Mouse (Mus musculus): ENCODE measurements around the gene Zmym1. TPM values are rescaled to one million over a fixed set of nuclear protein-coding genes. Genes with fewer than 3 reads are reported as not detected.

Gene Zmym1
- polyA plus RNA-seq, 1 experiment from 2014 or later, result 25.0 TPM

DNA sequence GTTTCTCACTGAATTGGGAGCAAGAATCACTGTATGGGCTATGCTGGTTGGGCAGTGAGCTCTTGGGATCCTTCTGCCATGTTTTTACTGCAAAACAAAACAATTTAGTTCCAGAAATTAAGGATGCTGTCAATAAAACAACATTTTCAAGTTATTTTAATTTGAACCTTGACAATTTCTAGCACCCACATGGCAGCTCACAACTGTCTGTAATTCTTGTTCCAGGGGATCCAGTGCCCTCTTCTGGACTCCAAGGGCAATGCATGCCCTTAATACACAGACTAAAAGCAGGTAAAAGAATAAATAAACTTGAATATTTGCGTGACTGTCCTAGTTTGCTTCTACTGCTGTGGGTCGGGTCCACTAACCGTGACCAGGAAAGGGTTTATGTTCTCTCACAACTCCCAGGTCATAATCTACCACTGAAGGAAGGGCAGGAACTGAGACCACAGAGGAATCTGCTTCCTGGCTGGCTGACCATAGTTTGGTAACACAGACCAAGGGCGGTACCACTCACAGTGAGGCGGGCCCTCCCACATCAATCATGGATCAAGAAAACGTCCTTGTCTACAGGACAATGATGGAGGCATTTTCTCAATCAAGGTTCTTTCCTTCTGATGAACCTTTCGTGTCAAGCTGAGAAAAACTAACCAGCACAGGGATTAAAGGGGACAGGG is 6.3 kb downstream of the Zmym1 start:
- Histone ChIP-seq H3K9ac (no peak overlapping the region), H3K9me3 (no peaks in the 10 kb centered on the region), H3K27ac (replicated peaks) (no peak overlapping the region), H3K4me3 (no peak overlapping the region), H3K4me2 (no peak overlapping the region), H3K36me3 (peaks cover 51% of the 10 kb centered on the region), H3K4me1 (replicated peaks) (0 out of 2 replicates have a peak, but pooled peaks cover under 1% of the 10 kb centered on the region), H3K27me3 (no peaks in the 10 kb centered on the region)
- no peak for ATAC-seq (ENCODE audit: low read depth)
- 82% methylated on average over 7 of the region's 7 CpGs for WGBS

- Histone ChIP-seq H3K4me3 (no peak overlapping the region), H3K36me3 (peaks cover 58% of the 10 kb centered on the region)
Observed at GRCm38 (mm10) chr4:127053071-127053470, 7.9 kb downstream of the Zmym1 start.

GRCm38 (mm10) chr4:127051121-127051520 is 9.8 kb downstream of the Zmym1 start:
- 91% methylated on average over 8 of the region's 8 CpGs for WGBS
- no peaks in the 10 kb centered on the region for H3K4me1 ChIP-seq (replicated peaks)
- no peak overlapping the region for H3K9ac ChIP-seq
- no peak overlapping the region for H3K4me2 ChIP-seq
- peaks cover 63% of the 10 kb centered on the region for H3K36me3 ChIP-seq
- no peaks in the 10 kb centered on the region for H3K9me3 ChIP-seq
- no peak overlapping the region for H3K27ac ChIP-seq (replicated peaks)
- H3K27me3 ChIP-seq, result no peaks in the 10 kb centered on the region
- H3K4me3 ChIP-seq, result no peak overlapping the region
- ATAC-seq (ENCODE audit: low read depth), result no peak

More at GRCm38 (mm10) chr4:127053071-127053470, 7.9 kb downstream of the Zmym1 start:
- no peaks in the 10 kb centered on the region for H3K9me3 ChIP-seq
- no peaks in the 10 kb centered on the region for H3K4me1 ChIP-seq (replicated peaks)
- H3K9ac ChIP-seq, result no peak overlapping the region
- 93% methylated on average over 5 of the region's 5 CpGs for WGBS
- H3K27me3 ChIP-seq, result no peaks in the 10 kb centered on the region
- H3K4me2 ChIP-seq, result no peak overlapping the region
- ATAC-seq (ENCODE audit: low read depth), result no peak
- H3K27ac ChIP-seq (replicated peaks), result no peak overlapping the region

DNA sequence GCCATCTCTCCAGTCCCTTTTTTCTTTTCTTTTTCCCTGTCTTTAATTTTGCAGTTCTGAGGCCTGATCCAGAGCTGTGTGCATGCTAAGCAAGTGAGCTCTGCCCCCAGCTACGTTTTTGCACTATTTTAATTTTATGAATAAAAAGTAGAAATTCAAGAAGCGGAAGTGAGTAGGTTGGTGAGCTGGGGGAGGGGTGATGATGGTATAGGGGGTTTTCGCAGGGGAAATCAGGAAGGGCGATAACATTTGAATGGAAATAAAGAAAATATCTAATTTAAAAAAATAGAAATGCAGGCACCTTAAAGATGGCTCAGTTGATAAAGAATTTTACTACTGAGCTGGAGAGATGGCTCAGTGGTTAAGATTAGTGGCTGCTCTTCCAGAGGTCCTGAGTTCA is 17.4 kb downstream of the Zmym1 start:
- no peak overlapping the region for H3K4me2 ChIP-seq
- H3K4me1 ChIP-seq (replicated peaks), result no peaks in the 10 kb centered on the region
- no peak overlapping the region for H3K9ac ChIP-seq
- H3K36me3 ChIP-seq, result peaks cover 75% of the 10 kb centered on the region
- no peaks in the 10 kb centered on the region for H3K27me3 ChIP-seq
- H3K9me3 ChIP-seq, result no peaks in the 10 kb centered on the region
- WGBS, result 92% methylated on average over 4 of the region's 4 CpGs
- no peak overlapping the region for H3K4me3 ChIP-seq
- no peak for ATAC-seq (ENCODE audit: low read depth)
- no peak overlapping the region for H3K27ac ChIP-seq (replicated peaks)

- no peaks in the 10 kb centered on the region for H3K9me3 ChIP-seq
- no peaks in the 10 kb centered on the region for H3K4me1 ChIP-seq (replicated peaks)
- peaks cover 75% of the 10 kb centered on the region for H3K36me3 ChIP-seq
- no peak for ATAC-seq (ENCODE audit: low read depth)
- no peaks in the 10 kb centered on the region for H3K27me3 ChIP-seq
- 75% methylated on average over 3 of the region's 3 CpGs for WGBS
- H3K4me3 ChIP-seq, result no peak overlapping the region
- H3K4me2 ChIP-seq, result no peak overlapping the region
- H3K9ac ChIP-seq, result no peak overlapping the region
- no peak overlapping the region for H3K27ac ChIP-seq (replicated peaks)
Observed at GRCm38 (mm10) chr4:127039871-127040483, 21.0 kb downstream of the Zmym1 start.

GRCm38 (mm10) chr4:127038828-127039349 is 22.1 kb downstream of the Zmym1 start:
- Histone ChIP-seq H3K4me1 (replicated peaks) (peaks cover 5% of the 10 kb centered on the region), H3K27ac (replicated peaks) (no peak overlapping the region)
- no peak for ATAC-seq (ENCODE audit: low read depth)

DNA sequence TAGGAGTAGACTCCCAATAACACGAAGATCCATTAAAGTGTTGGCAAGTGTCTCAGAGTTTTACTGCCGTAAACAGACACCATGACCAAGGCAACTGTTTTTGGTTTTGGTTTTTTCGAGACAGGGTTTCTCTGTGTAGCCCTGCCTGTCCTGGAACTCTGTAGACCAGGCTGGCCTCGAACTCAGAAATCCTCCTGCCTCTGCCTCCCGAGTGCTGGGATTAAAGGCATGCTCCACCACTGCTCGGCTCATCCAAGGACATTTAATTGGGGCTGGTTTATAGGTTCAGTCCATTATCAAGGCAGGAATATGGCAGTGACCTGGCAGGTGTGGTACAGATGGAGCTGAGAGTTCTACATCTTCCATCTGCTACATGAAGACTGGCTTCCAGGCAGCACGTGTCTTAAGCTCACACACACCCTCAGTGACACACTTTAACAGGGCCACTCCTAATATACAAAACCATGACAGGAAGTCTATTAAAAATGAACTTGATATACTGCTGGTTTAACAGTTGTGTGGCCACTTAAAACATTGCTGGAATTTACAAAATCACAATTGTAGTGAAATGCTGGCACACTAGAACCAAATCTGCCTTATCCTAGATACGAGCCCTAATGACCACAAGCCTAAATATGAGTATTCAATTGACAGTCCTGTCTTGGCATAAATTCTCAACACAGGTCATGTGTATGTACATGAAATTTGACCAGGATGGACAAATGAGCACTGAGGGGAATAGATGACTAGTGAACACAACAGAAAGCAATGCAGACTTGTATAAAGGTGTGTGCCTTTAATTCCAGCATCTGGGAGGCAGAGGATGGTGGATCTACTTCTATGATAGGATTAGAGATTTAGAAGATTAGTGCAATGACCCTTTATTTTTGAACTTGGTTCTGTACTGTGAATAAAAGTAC is 22.8 kb downstream of the Zmym1 start:
- WGBS, result 86% methylated on average over 8 of the region's 8 CpGs

More at GRCm38 (mm10) chr4:127038828-127039349, 22.1 kb downstream of the Zmym1 start:
- whole genome bisulfite sequencing, result 95% methylated on average over 3 of the region's 3 CpGs
- Histone ChIP-seq H3K36me3 (peaks cover 74% of the 10 kb centered on the region), H3K27me3 (no peaks in the 10 kb centered on the region), H3K9me3 (no peaks in the 10 kb centered on the region), H3K4me3 (no peak overlapping the region), H3K4me2 (no peak overlapping the region), H3K9ac (no peak overlapping the region)

GRCm38 (mm10) chr4:127037158-127037557 is 23.8 kb downstream of the Zmym1 start:
- Histone ChIP-seq H3K36me3 (peaks cover 90% of the 10 kb centered on the region), H3K9ac (no peak overlapping the region), H3K9me3 (no peaks in the 10 kb centered on the region), H3K4me3 (no peak overlapping the region), H3K27ac (replicated peaks) (no peak overlapping the region), H3K4me2 (no peak overlapping the region), H3K4me1 (replicated peaks) (peaks cover 9% of the 10 kb centered on the region), H3K27me3 (no peaks in the 10 kb centered on the region)
- ATAC-seq (ENCODE audit: low read depth), result no peak
- 91% methylated on average over 3 of the region's 3 CpGs for WGBS

More for the DNA sequence above, 22.8 kb downstream of the Zmym1 start:
- no peak overlapping the region for H3K9ac ChIP-seq
- H3K27me3 ChIP-seq, result no peaks in the 10 kb centered on the region
- H3K36me3 ChIP-seq, result peaks cover 81% of the 10 kb centered on the region
- no peak overlapping the region for H3K27ac ChIP-seq (replicated peaks)
- no peak; the same call in 1 of the 2 replicates for ATAC-seq (ENCODE audit: low read depth)
- peaks cover 9% of the 10 kb centered on the region for H3K4me1 ChIP-seq (replicated peaks)
- H3K4me2 ChIP-seq, result no peak overlapping the region
- no peaks in the 10 kb centered on the region for H3K9me3 ChIP-seq
- no peak overlapping the region for H3K4me3 ChIP-seq

- Histone ChIP-seq H3K9ac (no peak overlapping the region), H3K36me3 (peaks cover 84% of the 10 kb centered on the region), H3K4me1 (replicated peaks) (peaks cover 49% of the 10 kb centered on the region), H3K27ac (replicated peaks) (no peak overlapping the region), H3K27me3 (no peaks in the 10 kb centered on the region), H3K4me3 (no peak overlapping the region), H3K4me2 (0 out of 2 replicates have a peak overlapping the region, but pooled peaks have one; percentile 9), H3K9me3 (no peaks in the 10 kb centered on the region)
- ATAC-seq (ENCODE audit: low read depth), result no peak
- WGBS, result 68% methylated on average over 4 of the region's 4 CpGs
Observed at GRCm38 (mm10) chr4:127027228-127028190, 33.4 kb downstream of the Zmym1 start.

DNA sequence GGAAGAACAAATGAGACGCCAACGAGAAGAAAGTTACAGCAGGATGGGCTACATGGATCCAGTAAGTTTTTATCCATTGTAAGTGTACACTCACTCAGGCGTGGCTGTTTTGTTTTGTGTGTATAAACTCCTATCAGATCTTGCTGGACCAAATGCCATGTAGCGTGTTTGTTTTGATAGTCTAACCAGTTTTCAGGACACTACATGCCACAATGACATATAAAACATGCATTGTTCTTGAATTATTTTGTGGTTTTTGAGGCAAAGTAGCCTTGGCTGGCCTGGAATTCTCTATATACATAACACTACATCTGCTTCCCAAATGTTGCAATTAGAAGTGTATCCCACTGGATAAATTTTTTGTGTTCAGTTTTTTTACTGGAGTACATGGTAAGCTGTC is 34.1 kb downstream of the Zmym1 start:
- H3K4me2 ChIP-seq, result 0 out of 2 replicates have a peak overlapping the region, but pooled peaks have one; percentile 9
- H3K27me3 ChIP-seq, result no peaks in the 10 kb centered on the region
- no peak overlapping the region for H3K27ac ChIP-seq (replicated peaks)
- no peak overlapping the region for H3K4me3 ChIP-seq
- no peak for ATAC-seq (ENCODE audit: low read depth)
- H3K9ac ChIP-seq, result no peak overlapping the region
- WGBS, result 94% methylated on average over 4 of the region's 4 CpGs
- H3K36me3 ChIP-seq, result peaks cover 77% of the 10 kb centered on the region
- peaks cover 49% of the 10 kb centered on the region for H3K4me1 ChIP-seq (replicated peaks)
- no peaks in the 10 kb centered on the region for H3K9me3 ChIP-seq

GRCm38 (mm10) chr4:127024240-127024639 is 36.7 kb downstream of the Zmym1 start:
- peaks cover 51% of the 10 kb centered on the region for H3K36me3 ChIP-seq
- H3K4me1 ChIP-seq (replicated peaks), result peaks cover 51% of the 10 kb centered on the region
- peak overlapping the region; percentile 100 for H3K9ac ChIP-seq
- 56% methylated on average over 1 of the region's 1 CpGs for WGBS
- peak overlapping the region; percentile 99 for H3K4me3 ChIP-seq
- H3K27ac ChIP-seq (replicated peaks), result no peak overlapping the region
- peak overlapping the region; percentile 86 for H3K4me2 ChIP-seq
- no peak for ATAC-seq (ENCODE audit: low read depth)
- no peaks in the 10 kb centered on the region for H3K27me3 ChIP-seq
- no peaks in the 10 kb centered on the region for H3K9me3 ChIP-seq

All from neural tube, embryonic 13.5 days (tissue).